Mouse (Mus musculus) stomach, postnatal 0 days (tissue): ENCODE data around the gene Tpi1.
"Not testable (repeated sequence)": the region's sequence is repeated elsewhere in the genome, so short reads cannot be mapped to it uniquely, and the experiment has no call there.

Experiments used
- CTCF ChIP-seq: IDR thresholded peaks from 2 replicates; pipeline ENCODE4 v1.5.1; 2016; ENCODE audit warnings: antibody characterized with exemption, low read depth, mild to moderate bottlenecking, moderate library complexity
- EP300 ChIP-seq: optimal IDR thresholded peaks from 2 replicates; pipeline ENCODE3; 2016; ENCODE audit warnings: antibody characterized with exemption

DNA sequence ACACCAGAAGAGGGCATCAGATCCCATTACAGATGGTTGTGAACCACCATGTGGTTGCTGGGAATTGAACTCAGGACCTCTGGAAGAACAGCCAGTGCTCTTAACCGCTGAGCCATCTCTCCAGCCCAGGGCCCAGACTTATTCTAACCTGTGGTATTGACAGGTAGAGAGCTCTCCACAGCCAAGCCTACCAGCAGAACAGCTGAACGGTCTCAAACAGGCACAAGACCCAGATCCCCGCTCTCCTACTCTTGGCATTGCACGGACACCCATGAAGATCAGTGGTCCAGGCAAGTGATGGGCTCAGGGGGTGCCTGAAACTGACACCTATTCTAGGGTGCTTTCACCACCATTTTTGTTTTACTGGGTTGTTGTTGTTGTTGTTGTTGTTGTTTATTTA is 17.1 kb upstream of the Tpi1 start:
- TF ChIP-seq CTCF, EP300: not testable (repeated sequence)
